Mouse (Mus musculus) hindbrain, embryonic 11.5 days (tissue): ENCODE results near the gene U2af1l4. TPM values are rescaled to one million over a fixed set of nuclear protein-coding genes. Genes with fewer than 3 reads are reported as not detected.

Experiments used
- ATAC-seq: fragments of 200-750 bp; cut with Nextera tagmentation; 2 replicates; pipeline ENCODE4 v1.8.0; 2017; ENCODE audit warnings: mild to moderate bottlenecking, moderate TSS enrichment, moderate library complexity; ENCODE audit not compliant: low FRiP score
- DNase-seq: peaks from one replicate; pipeline ENCODE4 v3.0.0-alpha.2; 2015; ENCODE audit warnings: low spot score
- H3K27ac ChIP-seq: fragments of 300-500 bp; sonication (generic); 2 replicates; pipeline ENCODE4 v1.5.1; 2014; ENCODE audit warnings: mild to moderate bottlenecking, low read depth, low read length
- H3K27me3 ChIP-seq: fragments of 300-500 bp; sonication (generic); 2 replicates; pipeline ENCODE4 v1.6.1; 2014; ENCODE audit warnings: mild to moderate bottlenecking, low read length, moderate library complexity, mixed read lengths; ENCODE audit not compliant: control insufficient read depth, insufficient read depth
- H3K36me3 ChIP-seq: fragments of 300-500 bp; sonication (generic); 2 replicates; pipeline ENCODE4 v1.6.1; 2014; ENCODE audit warnings: mild to moderate bottlenecking, low read length, moderate library complexity, mixed read lengths; ENCODE audit not compliant: control insufficient read depth, insufficient read depth
- H3K4me1 ChIP-seq: fragments of 300-500 bp; sonication (generic); replicated peaks from 2 replicates; pipeline ENCODE4 v1.6.1; 2014; ENCODE audit warnings: low read length, mixed read lengths; ENCODE audit not compliant: control insufficient read depth, insufficient read depth
- H3K4me2 ChIP-seq: fragments of 300-500 bp; sonication (generic); replicated peaks from 2 replicates; pipeline ENCODE4 v1.6.1; 2014; ENCODE audit warnings: mild to moderate bottlenecking, low read depth, low read length
- H3K4me3 ChIP-seq: fragments of 300-500 bp; sonication (generic); 2 replicates; pipeline ENCODE4 v1.5.1; 2014; ENCODE audit warnings: low read depth, low read length
- H3K9ac ChIP-seq: fragments of 300-500 bp; sonication (generic); 2 replicates; pipeline ENCODE4 v1.6.1; 2014; ENCODE audit warnings: low read depth, low read length
- H3K9me3 ChIP-seq: fragments of 300-500 bp; sonication (generic); 2 replicates; pipeline ENCODE4 v1.6.1; 2016; ENCODE audit warnings: low read length; ENCODE audit not compliant: control insufficient read depth
- WGBS: fragments of 180-500 bp; shearing (Covaris S2); extraction: QIAGEN DNeasy Blood & Tissue Kit; methylation state at CpG from one replicate; pipeline ENCODE4 v1.1.7; 2014; 5-methylcytosine and 5-hydroxymethylcytosine counted together
- polyA plus RNA-seq: library from polyadenylated mRNA; unstranded; fragments of >200 nt; fragmentation: Nextera tagmentation; extraction: Ambion mirVana; gene quantifications from 2 replicates; pipeline ENCODE4 v1.2.1, GENCODE M21; 2014

The U2af1l4 gene
- polyA plus RNA-seq, 1 experiment from 2014 or later, result 100.0 TPM

DNA sequence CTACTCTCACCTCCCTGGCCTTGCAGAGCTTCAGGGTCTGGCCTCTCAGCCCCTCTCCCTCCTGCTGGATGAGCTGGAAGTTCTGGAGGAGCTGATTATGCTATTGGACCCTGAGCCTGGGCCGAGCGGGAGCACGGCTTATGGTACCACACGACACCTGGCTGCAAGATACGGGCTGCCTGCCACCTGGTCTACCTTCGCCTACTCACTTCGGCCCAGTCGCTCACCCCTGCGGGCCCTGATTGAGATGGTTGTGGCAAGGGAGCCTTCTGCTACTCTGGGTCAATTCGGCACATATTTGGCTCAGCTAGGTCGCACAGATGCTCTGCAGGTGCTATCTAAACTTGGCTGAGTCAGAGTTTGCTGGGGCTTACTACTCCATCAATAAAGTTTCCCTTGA, 4.5 kb downstream of the U2af1l4 start:
- Histone ChIP-seq H3K27ac (no peak overlapping the region), H3K4me3 (no peak overlapping the region), H3K4me1 (no peaks in the 10 kb centered on the region), H3K27me3 (no peaks in the 10 kb centered on the region), H3K36me3 (peaks cover 8% of the 10 kb centered on the region), H3K9ac (no peak overlapping the region), H3K4me2 (no peak overlapping the region), H3K9me3 (no peaks in the 10 kb centered on the region)
- WGBS, result 88% methylated on average over 11 of the region's 11 CpGs
- no peak for ATAC-seq
- no peak for DNase-seq

DNA sequence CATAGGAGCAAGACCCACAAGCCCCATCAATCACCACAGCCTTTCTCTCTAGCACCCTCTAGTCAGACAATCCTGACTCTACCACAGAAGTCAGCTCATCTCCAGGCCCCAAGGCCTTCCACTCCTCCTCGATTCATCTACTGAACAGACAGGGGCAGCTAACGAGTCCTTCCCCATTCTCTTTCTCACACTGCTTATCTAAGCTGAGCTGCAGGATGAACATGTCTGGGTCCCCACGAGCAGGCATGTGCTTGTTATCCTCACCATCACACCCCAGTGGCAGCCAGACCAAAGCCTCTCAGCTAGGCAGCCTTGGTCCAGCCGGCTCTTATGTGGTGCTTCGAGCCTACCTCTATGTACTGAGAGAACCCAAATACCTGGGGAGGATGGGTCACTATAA, 9.3 kb downstream of the U2af1l4 start:
- H3K4me2 ChIP-seq, result no peak overlapping the region
- DNase-seq (no peak), ATAC-seq (no peak)
- H3K9me3 ChIP-seq, result no peaks in the 10 kb centered on the region
- H3K36me3 ChIP-seq, result peaks cover 30% of the 10 kb centered on the region
- H3K27ac ChIP-seq, result no peak overlapping the region
- H3K4me3 ChIP-seq, result no peak overlapping the region
- H3K27me3 ChIP-seq, result no peaks in the 10 kb centered on the region
- no peak overlapping the region for H3K9ac ChIP-seq
- no peaks in the 10 kb centered on the region for H3K4me1 ChIP-seq
- WGBS, result 89% methylated on average over 5 of the region's 5 CpGs

DNA sequence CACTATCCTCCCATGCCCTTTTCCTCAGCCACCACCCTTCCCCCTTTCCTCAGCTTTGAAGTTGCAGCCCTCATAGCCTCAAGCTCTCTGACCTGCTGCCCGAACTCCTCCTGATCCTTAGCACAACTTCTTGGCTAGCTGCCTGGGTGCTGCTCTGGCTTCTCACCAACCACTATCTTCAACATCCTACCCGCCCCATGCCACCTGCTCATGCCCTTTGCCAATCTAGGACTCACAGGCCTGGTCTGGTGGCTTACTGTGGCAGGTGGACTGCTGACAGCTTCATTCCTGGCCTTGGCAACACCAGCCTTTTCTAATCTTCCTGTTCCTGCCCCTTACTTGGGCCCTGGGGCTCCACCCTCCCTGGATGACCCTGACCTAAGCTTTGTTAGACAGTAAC, 9.9 kb downstream of the U2af1l4 start:
- Histone ChIP-seq H3K9me3 (no peaks in the 10 kb centered on the region), H3K4me3 (no peak overlapping the region), H3K27ac (no peak overlapping the region), H3K4me2 (no peak overlapping the region), H3K4me1 (no peaks in the 10 kb centered on the region), H3K27me3 (no peaks in the 10 kb centered on the region), H3K36me3 (peaks cover 30% of the 10 kb centered on the region), H3K9ac (no peak overlapping the region)
- no peak for DNase-seq
- 84% methylated on average over 2 of the region's 2 CpGs for WGBS
- no peak for ATAC-seq

DNA sequence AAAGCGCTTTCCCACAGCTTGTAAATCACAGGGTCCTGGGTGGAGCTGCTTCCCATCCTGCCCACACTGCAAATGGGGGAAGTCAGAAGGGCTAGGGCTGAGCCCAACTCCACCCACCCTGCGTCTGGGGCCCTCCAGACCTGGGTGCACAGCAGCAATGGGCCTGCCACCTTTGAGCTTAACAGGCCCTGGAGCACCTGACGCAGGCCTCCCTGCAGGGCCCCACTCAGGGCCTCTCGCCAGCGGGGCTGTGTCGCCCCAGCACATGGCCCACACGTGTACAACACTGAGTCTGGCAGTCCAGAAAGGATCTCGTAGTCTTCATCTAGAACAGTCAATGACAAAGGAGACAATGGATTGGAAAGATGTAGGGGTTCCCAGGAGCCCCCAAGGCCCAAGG, 16.8 kb downstream of the U2af1l4 start:
- no peak overlapping the region for H3K27ac ChIP-seq
- no peak overlapping the region for H3K4me3 ChIP-seq
- H3K9ac ChIP-seq, result no peak overlapping the region
- no peaks in the 10 kb centered on the region for H3K27me3 ChIP-seq
- ATAC-seq, result no peak
- no peaks in the 10 kb centered on the region for H3K9me3 ChIP-seq
- H3K4me2 ChIP-seq, result no peak overlapping the region
- 94% methylated on average over 8 of the region's 8 CpGs for WGBS
- DNase-seq, result no peak
- no peaks in the 10 kb centered on the region for H3K4me1 ChIP-seq
- peaks cover 46% of the 10 kb centered on the region for H3K36me3 ChIP-seq

DNA sequence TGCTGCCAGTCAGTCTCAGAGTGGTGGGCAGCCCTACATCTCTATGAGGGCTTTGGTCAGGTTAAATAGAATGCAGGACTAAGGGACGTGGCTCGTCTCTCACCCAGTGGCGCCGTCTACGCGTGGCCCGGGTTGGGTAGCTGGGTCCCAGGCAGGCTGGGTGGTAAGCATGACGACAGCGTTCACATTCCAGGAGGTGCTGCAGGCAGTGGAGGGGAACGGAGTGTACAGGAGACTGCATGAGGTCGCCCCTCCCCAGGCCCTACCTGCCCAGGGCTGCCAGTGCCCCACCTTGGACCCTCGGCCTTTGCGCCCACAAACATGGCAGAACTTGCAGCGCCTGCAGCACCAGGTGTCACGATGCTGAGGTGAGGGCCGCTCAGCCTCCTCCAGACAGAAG, 18.4 kb downstream of the U2af1l4 start:
- no peak for ATAC-seq
- Histone ChIP-seq H3K36me3 (peaks cover 34% of the 10 kb centered on the region), H3K9me3 (no peaks in the 10 kb centered on the region), H3K4me2 (no peak overlapping the region), H3K4me3 (no peak overlapping the region), H3K4me1 (no peaks in the 10 kb centered on the region), H3K27me3 (no peaks in the 10 kb centered on the region), H3K27ac (no peak overlapping the region), H3K9ac (no peak overlapping the region)
- no peak for DNase-seq
- WGBS, result 96% methylated on average over 16 of the region's 16 CpGs

DNA sequence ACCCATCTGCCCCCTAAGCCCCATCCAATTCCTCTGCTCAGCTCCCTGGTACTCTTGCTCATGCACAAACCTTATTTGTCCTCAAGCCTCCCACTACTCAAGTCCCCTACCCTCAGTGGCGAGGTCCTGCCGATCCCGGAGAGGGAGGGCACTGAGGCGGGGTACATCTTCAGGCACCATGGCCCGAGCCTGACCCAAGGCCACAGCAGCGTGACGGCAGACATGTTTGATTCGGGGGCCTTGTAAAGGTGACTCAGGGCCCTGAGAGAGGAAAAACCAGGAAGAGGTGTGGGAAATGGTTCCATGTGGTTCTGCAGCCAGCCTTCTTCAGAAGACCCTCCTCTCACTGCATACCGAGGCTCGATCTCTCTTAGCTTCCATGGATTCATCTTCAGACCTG, 21.2 kb downstream of the U2af1l4 start:
- no peak for ATAC-seq
- DNase-seq, result no peak
- Histone ChIP-seq H3K4me1 (peaks cover 5% of the 10 kb centered on the region), H3K36me3 (peaks cover 23% of the 10 kb centered on the region), H3K27ac (no peak overlapping the region), H3K27me3 (no peaks in the 10 kb centered on the region), H3K4me2 (no peak overlapping the region), H3K9ac (no peak overlapping the region), H3K9me3 (no peaks in the 10 kb centered on the region), H3K4me3 (no peak overlapping the region)
- 93% methylated on average over 10 of the region's 10 CpGs for whole genome bisulfite sequencing

DNA sequence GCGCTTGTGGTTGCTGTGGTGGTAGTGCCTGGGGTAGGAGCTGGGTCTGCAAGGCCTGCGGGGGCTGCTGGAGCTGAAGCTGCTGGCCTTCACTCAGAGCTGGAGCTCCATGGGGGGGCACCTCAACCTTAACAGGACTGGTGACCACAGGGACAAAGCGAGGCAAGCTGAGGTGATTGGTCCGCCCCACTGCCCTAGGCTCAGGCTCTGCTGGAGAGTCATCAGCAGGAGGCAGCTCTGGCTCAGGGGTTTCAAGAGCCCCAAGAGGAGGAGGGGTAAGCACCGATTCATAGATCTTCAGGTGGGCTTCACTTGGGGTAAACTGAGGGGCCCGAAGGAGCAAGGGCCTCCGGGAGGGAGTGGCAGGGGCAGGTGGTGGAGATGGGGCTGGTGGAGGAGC, 22.1 kb downstream of the U2af1l4 start:
- Histone ChIP-seq H3K36me3 (peaks cover 17% of the 10 kb centered on the region; the same call in 1 of the 2 replicates), H3K4me3 (no peak overlapping the region)
- 94% methylated on average over 7 of the region's 7 CpGs for WGBS

DNA sequence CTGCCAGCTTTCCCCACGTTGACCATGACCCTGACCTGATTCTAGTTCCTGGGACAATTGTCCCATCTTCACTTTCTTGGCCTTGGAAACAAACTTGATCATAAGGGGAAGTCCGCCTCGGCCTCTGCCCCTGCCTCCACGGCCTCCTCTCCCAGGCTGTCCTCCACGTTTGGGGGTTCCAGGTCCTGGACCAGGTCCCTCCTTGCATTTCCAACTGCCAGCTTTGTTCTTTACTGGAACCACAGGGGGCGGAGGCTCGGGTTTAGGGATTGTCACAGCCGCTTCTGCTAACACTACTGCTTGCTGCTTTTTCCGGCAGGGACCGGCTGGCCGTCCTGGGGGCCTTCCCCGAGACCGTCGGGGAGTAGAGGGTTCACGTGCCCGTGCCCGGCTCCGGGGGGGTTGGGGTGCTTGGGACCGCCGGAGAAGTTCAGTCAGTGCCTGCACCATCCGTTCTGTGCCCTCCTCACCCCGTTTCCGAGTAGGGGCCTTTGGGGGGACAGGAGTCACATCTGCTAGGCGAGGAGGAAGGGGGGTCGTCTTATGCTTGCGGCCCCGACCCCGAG, 23.4 kb downstream of the U2af1l4 start:
- Histone ChIP-seq H3K36me3 (peaks cover 13% of the 10 kb centered on the region; the same call in 1 of the 2 replicates), H3K4me3 (peak overlapping the region; percentile 80), H3K27ac (no peak overlapping the region), H3K27me3 (no peaks in the 10 kb centered on the region), H3K4me2 (no peak overlapping the region), H3K9me3 (no peaks in the 10 kb centered on the region), H3K9ac (no peak overlapping the region), H3K4me1 (peaks cover 5% of the 10 kb centered on the region)
- DNase-seq (no peak), ATAC-seq (no peak)
- WGBS, result 93% methylated on average over 27 of the region's 28 CpGs

More for the DNA sequence above, 22.1 kb downstream of the U2af1l4 start:
- Histone ChIP-seq H3K9me3 (no peaks in the 10 kb centered on the region), H3K4me2 (no peak overlapping the region), H3K9ac (no peak overlapping the region), H3K27ac (no peak overlapping the region), H3K27me3 (no peaks in the 10 kb centered on the region), H3K4me1 (peaks cover 5% of the 10 kb centered on the region)
- DNase-seq, result no peak
- no peak for ATAC-seq

DNA sequence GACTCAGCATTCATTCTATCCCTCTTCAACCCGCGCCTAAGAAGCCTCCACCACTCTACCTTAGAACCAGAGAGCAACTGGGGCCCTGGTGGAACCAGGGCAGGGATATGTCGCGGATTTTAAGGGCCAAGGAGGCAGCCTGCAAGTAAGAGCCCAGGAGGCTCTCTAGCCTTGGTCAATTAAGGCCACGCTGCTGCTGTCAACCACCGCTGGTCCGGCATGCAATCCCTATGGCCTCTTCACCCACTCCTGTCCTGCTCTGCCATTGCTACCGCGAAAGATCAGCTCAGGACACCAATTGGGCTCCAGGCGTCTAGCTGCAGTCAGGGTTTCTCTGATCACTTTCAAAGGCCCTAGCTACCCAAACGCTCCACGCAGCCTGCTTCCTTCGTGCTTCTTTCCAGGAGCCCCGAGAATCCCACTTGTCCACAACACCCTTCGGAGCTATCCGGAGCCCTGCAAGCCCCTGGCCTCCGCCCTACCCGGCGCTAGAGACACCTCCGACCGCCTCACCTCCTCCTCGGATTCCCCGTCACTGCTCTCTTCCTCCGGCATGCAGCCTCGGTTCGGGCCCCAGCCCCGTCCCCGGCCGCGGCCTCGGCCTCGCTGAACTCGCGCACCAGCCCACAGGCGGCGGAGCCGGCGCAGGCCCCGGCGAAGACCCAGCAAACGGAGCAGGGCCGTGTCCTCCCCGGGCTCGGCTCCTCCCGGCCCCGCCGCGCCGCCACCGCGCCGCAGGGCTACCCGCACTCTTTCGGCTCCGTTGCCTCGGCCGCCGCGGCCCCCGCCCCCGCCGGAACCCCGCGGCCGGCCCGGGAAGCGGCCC, 25.0 kb downstream of the U2af1l4 start:
- peaks cover 8% of the 10 kb centered on the region; the same call in 1 of the 2 replicates for H3K36me3 ChIP-seq
- DNase-seq (peak; percentile 58), ATAC-seq (peak; percentile 50)
- WGBS, result under 1% methylated on average over 63 of the region's 67 CpGs
- H3K27ac ChIP-seq, result peak overlapping the region; percentile 45
- H3K4me1 ChIP-seq, result peaks cover 5% of the 10 kb centered on the region
- H3K4me3 ChIP-seq, result peak overlapping the region; percentile 80
- H3K9ac ChIP-seq, result peak overlapping the region; percentile 94
- H3K27me3 ChIP-seq, result no peaks in the 10 kb centered on the region
- no peaks in the 10 kb centered on the region for H3K9me3 ChIP-seq
- H3K4me2 ChIP-seq, result peak overlapping the region; percentile 93
